Mouse (Mus musculus): ENCODE measurements at regions not wholly inside any gene's neighbourhood (a gene's known extent, or its start where the extent isn't known, plus 50 kb on each side); places are given as distances from the start of the nearest gene placed in this dataset.

DNA sequence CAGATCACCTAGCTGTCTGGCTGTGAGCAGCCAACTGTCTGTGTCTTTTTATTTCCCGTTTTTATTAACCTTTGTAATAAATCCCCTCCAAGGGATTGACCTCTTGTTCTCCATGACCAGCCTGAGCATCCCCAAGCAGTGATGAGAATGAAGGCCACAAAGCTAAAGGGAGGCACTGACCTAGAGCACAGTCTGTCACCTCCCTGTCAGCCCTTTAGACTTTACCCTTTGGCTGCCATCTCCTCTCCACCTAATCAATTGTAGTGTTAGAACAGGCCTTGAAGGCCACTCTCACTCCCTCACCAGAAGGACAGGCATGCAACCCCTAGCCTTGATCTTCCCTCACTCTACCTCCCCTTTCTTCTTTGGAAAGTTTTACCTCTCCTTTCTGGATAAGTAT is 394.2 kb upstream of the Map3k7 start:
- no peak for TF ChIP-seq CTCF (IDR thresholded peaks at IDR 0.05; ENCODE audit: low read depth)
- TF ChIP-seq EP300 (optimal IDR thresholded peaks at IDR 0.05): no peak
